Mouse (Mus musculus) myocyte (in vitro differentiated cells): ENCODE measurements at regions not wholly inside any gene's neighbourhood (a gene's known extent, or its start where the extent isn't known, plus 50 kb on each side); places are given as distances from the start of the nearest gene placed in this dataset.

ENCODE experiments used
- MYOG ChIP-seq, 3 experiments: IDR thresholded peaks; one replicate each; pipeline ENCODE4 v1.6.1; 2011; ENCODE audit warnings: control low read depth in 2 of 3, low read depth in 2 of 3, mild to moderate bottlenecking in 2 of 3; ENCODE audit not compliant: insufficient read length in 2 of 3, control insufficient read depth in 1 of 3, insufficient read depth in 1 of 3
- POLR2A ChIP-seq: IDR thresholded peaks from one replicate; pipeline ENCODE4 v1.6.1; 2011; ENCODE audit warnings: low read depth, mild to moderate bottlenecking, control low read depth, moderate library complexity; ENCODE audit not compliant: insufficient read length

GRCm38 (mm10) chr9:34354723-34355316 lies 130.9 kb upstream of the Kirrel3 start:
- TF ChIP-seq POLR2A (no peak), MYOG (IDR thresholded peaks at IDR 0.05; ENCODE audit: control insufficient read depth in 1 of 3, insufficient read depth in 1 of 3, insufficient read length in 2 of 3, low read depth in 2 of 3) (no peak)
